Mouse (Mus musculus) testis, adult 2 months (tissue): ENCODE data around the gene Lcmt1.

ENCODE experiments used
- CTCF ChIP-seq: fragments of 200-500 bp; IDR thresholded peaks from 2 replicates; pipeline ENCODE4 v1.5.1; 2012; ENCODE audit warnings: low read depth, mild to moderate bottlenecking, inconsistent platforms, low read length, moderate library complexity; ENCODE audit not compliant: control insufficient read depth, insufficient read depth, insufficient replicate concordance
- POLR2A ChIP-seq: fragments of 200-500 bp; IDR thresholded peaks from 2 replicates; pipeline ENCODE4 v1.6.1; 2012; ENCODE audit warnings: low read depth, mild to moderate bottlenecking, inconsistent platforms, low read length, moderate library complexity; ENCODE audit not compliant: control insufficient read depth

DNA sequence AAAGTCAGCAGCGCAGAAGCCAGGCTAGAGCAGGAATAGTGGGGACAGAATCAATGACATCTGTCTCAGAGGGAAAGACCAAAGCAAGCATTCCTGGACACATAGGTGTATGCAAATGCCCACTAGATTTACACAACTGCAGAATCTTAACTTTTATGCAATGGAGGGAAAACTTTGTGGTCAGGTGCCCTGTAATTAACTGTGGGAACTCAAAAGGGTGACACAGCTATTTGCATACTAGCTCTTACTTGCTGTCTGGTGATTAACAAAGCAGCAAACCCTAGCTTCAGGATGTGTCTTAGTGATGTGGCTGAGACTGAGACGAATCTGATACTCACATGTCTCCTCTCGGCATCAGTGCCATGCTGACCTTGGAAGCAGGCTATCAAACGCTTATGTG, 42.7 kb upstream of the Lcmt1 start:
- no peak for TF ChIP-seq CTCF
- no peak for TF ChIP-seq POLR2A
